Mouse (Mus musculus) myocyte (in vitro differentiated cells): ENCODE data around the gene Traf3ip2. TPM values are rescaled to one million over a fixed set of nuclear protein-coding genes. Genes with fewer than 3 reads are reported as not detected.
A peak's percentile ranks its signal among the peaks of the same experiment; 100 is the strongest.

Source experiments
- H3K27me3 ChIP-seq: one replicate; pipeline ENCODE4 v1.6.1; 2011; ENCODE audit not compliant: control insufficient read depth, insufficient read depth, insufficient read length
- H3K36me3 ChIP-seq: one replicate; pipeline ENCODE4 v1.6.1; 2011; ENCODE audit not compliant: control insufficient read depth, insufficient read depth
- H3K4me2 ChIP-seq: one replicate; pipeline ENCODE4 v1.6.1; 2011; ENCODE audit warnings: low read depth, control low read depth
- H3K4me3 ChIP-seq: one replicate; pipeline ENCODE4 v1.5.1; 2011; ENCODE audit warnings: mild to moderate bottlenecking, control low read depth, moderate library complexity
- H3K79me2 ChIP-seq: one replicate; pipeline ENCODE4 v1.6.1; 2011; ENCODE audit not compliant: control insufficient read depth, insufficient read depth
- H3ac ChIP-seq: one replicate; pipeline ENCODE4 v1.6.1; 2011; ENCODE audit not compliant: control insufficient read depth, insufficient read length
- CEBPB ChIP-seq: IDR thresholded peaks from 2 replicates; pipeline ENCODE4 v1.6.1; 2011; ENCODE audit warnings: mild to moderate bottlenecking, moderate library complexity; ENCODE audit not compliant: poor library complexity, insufficient read depth, severe bottlenecking
- E2F4 ChIP-seq: IDR thresholded peaks from one replicate; pipeline ENCODE4 v1.6.1; 2011; ENCODE audit warnings: mild to moderate bottlenecking, control low read depth, moderate library complexity; ENCODE audit not compliant: insufficient read depth
- MAX ChIP-seq: IDR thresholded peaks from one replicate; pipeline ENCODE4 v1.6.1; 2011; ENCODE audit warnings: low read depth, mild to moderate bottlenecking, control low read depth
- MYOD1 ChIP-seq, 3 experiments: IDR thresholded peaks; one replicate each; pipeline ENCODE4 v1.6.1; 2011; ENCODE audit warnings: control low read depth in 2 of 3, low read depth in 2 of 3, mild to moderate bottlenecking in 2 of 3, moderate library complexity in 1 of 3; ENCODE audit not compliant: insufficient read length in 2 of 3, control insufficient read depth in 1 of 3
- MYOG ChIP-seq, 3 experiments: IDR thresholded peaks; one replicate each; pipeline ENCODE4 v1.6.1; 2011; ENCODE audit warnings: control low read depth in 2 of 3, low read depth in 2 of 3, mild to moderate bottlenecking in 2 of 3; ENCODE audit not compliant: insufficient read length in 2 of 3, control insufficient read depth in 1 of 3, insufficient read depth in 1 of 3
- POLR2A ChIP-seq: IDR thresholded peaks from one replicate; pipeline ENCODE4 v1.6.1; 2011; ENCODE audit warnings: low read depth, mild to moderate bottlenecking, control low read depth, moderate library complexity; ENCODE audit not compliant: insufficient read length
- POLR2AphosphoS2 ChIP-seq: IDR thresholded peaks from one replicate; pipeline ENCODE4 v1.6.1; 2011; ENCODE audit warnings: low read depth, control low read depth; ENCODE audit not compliant: insufficient read length
- REST ChIP-seq: IDR thresholded peaks from one replicate; pipeline ENCODE4 v1.6.1; 2011; ENCODE audit warnings: mild to moderate bottlenecking, control low read depth, moderate library complexity; ENCODE audit not compliant: insufficient read depth, insufficient read length
- SRF ChIP-seq: IDR thresholded peaks from one replicate; pipeline ENCODE4 v1.6.1; 2011; ENCODE audit warnings: low read depth; ENCODE audit not compliant: control insufficient read depth, insufficient read length
- TCF12 ChIP-seq: IDR thresholded peaks from one replicate; pipeline ENCODE4 v1.6.1; 2011; ENCODE audit warnings: mild to moderate bottlenecking, control low read depth; ENCODE audit not compliant: poor library complexity, insufficient read depth, severe bottlenecking
- TCF3 ChIP-seq: IDR thresholded peaks from one replicate; pipeline ENCODE4 v1.6.1; 2011; ENCODE audit warnings: low read depth, control low read depth; ENCODE audit not compliant: insufficient read length
- USF1 ChIP-seq: IDR thresholded peaks from one replicate; pipeline ENCODE4 v1.6.1; 2011; ENCODE audit warnings: low read depth, mild to moderate bottlenecking, control low read depth, moderate library complexity
- polyA plus RNA-seq: library from polyadenylated mRNA; unstranded; fragments of >200 nt; fragmentation: generic; extraction: Trizol; gene quantifications from one replicate; pipeline ENCODE4 v1.2.1, GENCODE M21; 2012; ENCODE audit warnings: missing spikeins

Gene Traf3ip2
- polyA plus RNA-seq, 1 experiment, result 4.2 TPM

DNA sequence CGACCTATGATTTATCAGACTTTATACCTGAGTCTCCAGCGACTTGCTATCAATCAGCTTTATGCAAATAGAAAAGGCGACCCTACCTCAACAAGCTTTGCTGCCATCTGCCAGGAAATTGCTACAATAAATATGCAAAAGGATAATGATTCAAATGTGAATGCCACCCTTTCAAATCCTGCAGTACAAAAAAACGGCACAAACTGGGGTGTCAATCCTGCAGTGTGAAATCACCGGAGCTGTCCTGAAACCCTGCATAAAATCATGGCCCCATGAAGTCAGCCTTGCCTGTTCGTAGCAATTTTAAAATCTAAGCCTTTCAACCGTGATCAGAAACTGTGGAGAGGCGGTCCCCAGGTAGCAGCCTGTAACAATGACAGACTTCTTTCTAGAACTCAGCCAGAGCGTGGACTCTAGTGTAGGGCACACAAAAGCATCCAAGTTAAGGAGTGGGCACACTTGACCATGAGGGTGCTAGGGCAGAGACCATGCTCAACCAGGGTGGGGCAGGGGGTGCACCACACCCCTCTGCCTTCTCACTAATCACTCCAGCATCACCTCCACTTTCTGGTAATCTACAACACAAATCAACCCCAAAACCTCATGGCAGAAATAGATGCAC lies 40.6 kb upstream of the Traf3ip2 start:
- no peaks in the 10 kb centered on the region for H3K36me3 ChIP-seq
- H3K27me3 ChIP-seq, result no peaks in the 10 kb centered on the region
- H3K4me2 ChIP-seq, result peak overlapping the region; percentile 22
- no peak overlapping the region for H3ac ChIP-seq
- no peak overlapping the region for H3K4me3 ChIP-seq
- no peaks in the 10 kb centered on the region for H3K79me2 ChIP-seq
- TF ChIP-seq POLR2A (no peak), MYOG (IDR thresholded peaks at IDR 0.05; ENCODE audit: control insufficient read depth in 1 of 3, insufficient read depth in 1 of 3, insufficient read length in 2 of 3, low read depth in 2 of 3) (no peak), REST (no peak), MAX (no peak), POLR2AphosphoS2 (no peak)

DNA sequence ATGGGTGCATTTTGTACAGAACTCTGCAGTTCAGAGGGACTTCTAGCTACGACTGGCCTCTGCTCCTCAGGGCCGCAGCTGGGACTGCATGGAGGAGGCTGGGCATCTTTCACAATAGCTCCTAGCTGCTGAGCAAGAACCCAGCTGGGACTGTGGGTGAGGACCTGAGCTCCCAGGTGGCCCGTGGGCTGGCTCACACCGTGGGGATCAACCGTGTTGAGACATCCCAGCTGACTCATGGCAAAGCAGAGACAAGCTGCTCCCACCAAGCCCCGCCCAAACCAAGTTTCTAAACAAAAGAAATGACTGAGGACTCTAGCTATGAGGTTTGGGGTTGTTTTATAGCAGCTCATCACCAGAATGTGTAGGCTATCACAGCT lies 40.1 kb upstream of the Traf3ip2 start:
- peak overlapping the region; percentile 22 for H3K4me2 ChIP-seq
- no peak overlapping the region for H3ac ChIP-seq
- H3K79me2 ChIP-seq, result no peaks in the 10 kb centered on the region
- H3K36me3 ChIP-seq, result no peaks in the 10 kb centered on the region
- H3K27me3 ChIP-seq, result no peaks in the 10 kb centered on the region
- H3K4me3 ChIP-seq, result no peak overlapping the region
- TF ChIP-seq TCF12 (no peak), POLR2AphosphoS2 (no peak), SRF (no peak), MYOD1 (IDR thresholded peaks at IDR 0.05; ENCODE audit: control insufficient read depth in 1 of 3, insufficient read length in 2 of 3, low read depth in 2 of 3) (peak in 1 of 3 experiments; percentile 53), CEBPB (peak; percentile 71)

DNA sequence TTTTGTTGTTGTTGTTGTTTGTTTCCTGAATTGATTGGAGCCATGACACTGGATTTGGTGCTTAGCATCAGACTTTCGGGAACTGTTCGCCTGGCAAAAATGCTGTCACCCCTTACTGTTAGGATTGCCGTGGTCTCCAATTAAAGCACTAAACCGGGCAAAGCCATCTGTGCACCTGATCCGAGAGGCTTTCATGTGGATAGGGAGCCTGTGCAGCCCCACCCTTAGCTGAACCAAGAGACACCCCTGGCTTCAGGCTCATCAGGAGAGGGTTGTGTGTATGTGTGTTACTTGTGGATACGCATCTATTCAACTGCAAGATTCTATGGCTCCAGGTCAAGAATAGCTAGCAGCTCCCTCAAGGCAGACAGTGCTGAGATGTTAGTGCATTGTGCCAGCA lies 36.3 kb upstream of the Traf3ip2 start:
- Histone ChIP-seq H3K79me2 (no peaks in the 10 kb centered on the region), H3K4me2 (no peak overlapping the region), H3K36me3 (no peaks in the 10 kb centered on the region), H3K4me3 (no peak overlapping the region), H3K27me3 (no peaks in the 10 kb centered on the region), H3ac (no peak overlapping the region)
- TF ChIP-seq MYOG (IDR thresholded peaks at IDR 0.05; ENCODE audit: control insufficient read depth in 1 of 3, insufficient read depth in 1 of 3, insufficient read length in 2 of 3, low read depth in 2 of 3), result no peak
- no peak for TF ChIP-seq MYOD1 (IDR thresholded peaks at IDR 0.05; ENCODE audit: control insufficient read depth in 1 of 3, insufficient read length in 2 of 3, low read depth in 2 of 3)
- no peak for TF ChIP-seq CEBPB
- TF ChIP-seq E2F4, result no peak
- no peak for TF ChIP-seq SRF
- TF ChIP-seq REST, result no peak
- TF ChIP-seq MAX, result no peak
- TF ChIP-seq TCF12, result no peak
- no peak for TF ChIP-seq USF1
- no peak for TF ChIP-seq POLR2AphosphoS2
- no peak for TF ChIP-seq TCF3
- TF ChIP-seq POLR2A, result no peak

DNA sequence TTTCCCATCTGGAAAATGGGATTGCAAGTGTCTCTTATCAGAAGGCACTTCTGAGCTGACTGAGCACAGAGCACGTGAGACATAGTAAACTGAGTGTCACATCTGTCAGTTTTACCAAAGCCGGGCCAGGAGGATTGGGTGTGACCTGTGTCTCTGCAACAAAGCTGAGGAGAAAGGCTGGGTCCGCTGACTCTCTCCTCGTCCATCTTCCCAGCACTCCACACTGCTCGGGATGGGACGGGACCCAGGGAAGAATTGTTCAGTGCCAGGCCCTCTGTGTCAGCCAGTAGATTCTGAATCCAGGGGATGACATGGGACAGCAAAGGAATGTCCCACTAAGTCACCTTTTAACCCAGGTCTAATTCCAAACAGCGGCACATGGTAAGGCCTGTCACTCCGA lies 32.3 kb upstream of the Traf3ip2 start:
- Histone ChIP-seq H3K4me2 (no peak overlapping the region), H3K27me3 (no peaks in the 10 kb centered on the region), H3K36me3 (no peaks in the 10 kb centered on the region), H3K79me2 (no peaks in the 10 kb centered on the region), H3ac (no peak overlapping the region), H3K4me3 (no peak overlapping the region)
- no peak for TF ChIP-seq TCF12
- TF ChIP-seq E2F4, result no peak
- TF ChIP-seq CEBPB, result no peak
- no peak for TF ChIP-seq POLR2A
- no peak for TF ChIP-seq MYOG (IDR thresholded peaks at IDR 0.05; ENCODE audit: control insufficient read depth in 1 of 3, insufficient read depth in 1 of 3, insufficient read length in 2 of 3, low read depth in 2 of 3)
- TF ChIP-seq USF1, result no peak
- TF ChIP-seq REST, result no peak
- no peak for TF ChIP-seq SRF
- no peak for TF ChIP-seq TCF3
- no peak for TF ChIP-seq MAX
- TF ChIP-seq POLR2AphosphoS2, result no peak
- no peak for TF ChIP-seq MYOD1 (IDR thresholded peaks at IDR 0.05; ENCODE audit: control insufficient read depth in 1 of 3, insufficient read length in 2 of 3, low read depth in 2 of 3)

DNA sequence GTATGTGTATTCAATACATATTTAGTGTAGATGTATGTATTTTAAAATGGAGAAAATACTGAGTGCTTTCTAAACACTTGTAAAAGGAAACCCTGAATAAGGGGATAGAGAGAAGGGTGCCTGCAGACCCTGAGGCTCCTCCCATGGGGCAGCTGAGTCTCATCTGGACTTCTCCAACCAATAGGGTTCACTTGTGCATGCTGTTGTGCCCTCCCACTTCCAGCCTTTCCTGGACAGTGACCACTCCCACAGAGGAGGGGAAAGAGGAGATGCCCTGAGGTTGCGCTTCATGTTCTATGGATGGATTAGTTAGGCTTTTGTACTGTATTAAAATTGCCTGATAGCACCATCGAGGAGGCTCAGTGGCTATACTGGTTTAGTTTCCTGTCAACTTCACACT lies 30.3 kb upstream of the Traf3ip2 start:
- TF ChIP-seq USF1, result no peak
- no peak for TF ChIP-seq MAX
- TF ChIP-seq MYOD1 (IDR thresholded peaks at IDR 0.05; ENCODE audit: control insufficient read depth in 1 of 3, insufficient read length in 2 of 3, low read depth in 2 of 3), result no peak
- no peak for TF ChIP-seq TCF3
- TF ChIP-seq E2F4, result no peak
- TF ChIP-seq POLR2AphosphoS2, result no peak
- TF ChIP-seq REST, result no peak
- no peak for TF ChIP-seq CEBPB
- TF ChIP-seq POLR2A, result no peak
- no peak for TF ChIP-seq TCF12
- no peak for TF ChIP-seq MYOG (IDR thresholded peaks at IDR 0.05; ENCODE audit: control insufficient read depth in 1 of 3, insufficient read depth in 1 of 3, insufficient read length in 2 of 3, low read depth in 2 of 3)
- TF ChIP-seq SRF, result no peak
- H3K4me2 ChIP-seq, result no peak overlapping the region
- H3K4me3 ChIP-seq, result no peak overlapping the region
- no peaks in the 10 kb centered on the region for H3K79me2 ChIP-seq
- H3K27me3 ChIP-seq, result no peaks in the 10 kb centered on the region
- no peaks in the 10 kb centered on the region for H3K36me3 ChIP-seq
- H3ac ChIP-seq, result no peak overlapping the region
